Mouse (Mus musculus) lung, embryonic 15.5 days (tissue): ENCODE results near the gene Map4k1. TPM values are rescaled to one million over a fixed set of nuclear protein-coding genes. Genes with fewer than 3 reads are reported as not detected.

Experiments used
- ATAC-seq: fragments of 200-750 bp; cut with Nextera tagmentation; 2 replicates; pipeline ENCODE4 v1.8.0; 2017; ENCODE audit warnings: moderate number of reproducible peaks, borderline replicate concordance; ENCODE audit not compliant: low FRiP score, low TSS enrichment; ENCODE audit errors: extremely low read depth
- H3K27ac ChIP-seq: fragments of 300-500 bp; sonication (generic); 2 replicates; pipeline ENCODE4 v1.5.1; 2015; ENCODE audit warnings: moderate library complexity, mild to moderate bottlenecking, inconsistent platforms
- H3K27me3 ChIP-seq: fragments of 300-500 bp; sonication (generic); 2 replicates; pipeline ENCODE4 v1.6.1; 2015; ENCODE audit warnings: inconsistent platforms
- H3K36me3 ChIP-seq: fragments of 300-500 bp; sonication (generic); 2 replicates; pipeline ENCODE4 v1.6.1; 2015; ENCODE audit warnings: inconsistent platforms
- H3K4me1 ChIP-seq: fragments of 300-500 bp; sonication (generic); 2 replicates; pipeline ENCODE4 v1.6.1; 2015; ENCODE audit warnings: inconsistent platforms
- H3K4me2 ChIP-seq: fragments of 300-500 bp; sonication (generic); 2 replicates; pipeline ENCODE4 v1.6.1; 2015; ENCODE audit warnings: inconsistent platforms, mild to moderate bottlenecking, moderate library complexity
- H3K4me3 ChIP-seq: fragments of 300-500 bp; sonication (generic); 2 replicates; pipeline ENCODE4 v1.5.1; 2015; ENCODE audit warnings: mild to moderate bottlenecking, inconsistent platforms
- H3K9ac ChIP-seq: fragments of 300-500 bp; sonication (generic); 2 replicates; pipeline ENCODE4 v1.6.1; 2015; ENCODE audit warnings: inconsistent platforms
- H3K9me3 ChIP-seq: fragments of 300-500 bp; sonication (generic); 2 replicates; pipeline ENCODE4 v1.6.1; 2016; ENCODE audit warnings: inconsistent platforms
- WGBS: fragments of 180-500 bp; shearing (Covaris S2); methylation state at CpG from one replicate; pipeline ENCODE4 v1.1.7; 2015; 5-methylcytosine and 5-hydroxymethylcytosine counted together
- polyA plus RNA-seq: library from polyadenylated mRNA; unstranded; fragments of >200 nt; fragmentation: Nextera tagmentation; extraction: Ambion mirVana; gene quantifications from 2 replicates; pipeline ENCODE4 v1.2.1, GENCODE M21; 2015

The Map4k1 gene
- polyA plus RNA-seq = 7.4 and 9.8 TPM in 2 replicates

- H3K4me1 ChIP-seq = peaks cover 23% of the 10 kb centered on the region
- H3K27ac ChIP-seq = peak within 1 kb of the TSS; percentile 81
- no peaks in the 10 kb centered on the region for H3K9me3 ChIP-seq
- H3K27me3 ChIP-seq = no peaks in the 10 kb centered on the region
- ATAC-seq = peak; percentile 95
- H3K36me3 ChIP-seq = peaks cover 28% of the 10 kb centered on the region
- H3K4me3 ChIP-seq = peak within 1 kb of the TSS; percentile 65
- peak within 1 kb of the TSS; percentile 92 for H3K4me2 ChIP-seq
- under 1% methylated on average over 36 of the region's 36 CpGs for WGBS
- H3K9ac ChIP-seq = peak within 1 kb of the TSS; percentile 69
Observed at GRCm38 (mm10) chr7:28981651-28982273, at the start of gene Map4k1, which contains the start of gene Eif3k. Gene Map4k1 (plus strand): TSS chr7:28982050. Gene Eif3k (minus strand): TSS chr7:28981864.

DNA sequence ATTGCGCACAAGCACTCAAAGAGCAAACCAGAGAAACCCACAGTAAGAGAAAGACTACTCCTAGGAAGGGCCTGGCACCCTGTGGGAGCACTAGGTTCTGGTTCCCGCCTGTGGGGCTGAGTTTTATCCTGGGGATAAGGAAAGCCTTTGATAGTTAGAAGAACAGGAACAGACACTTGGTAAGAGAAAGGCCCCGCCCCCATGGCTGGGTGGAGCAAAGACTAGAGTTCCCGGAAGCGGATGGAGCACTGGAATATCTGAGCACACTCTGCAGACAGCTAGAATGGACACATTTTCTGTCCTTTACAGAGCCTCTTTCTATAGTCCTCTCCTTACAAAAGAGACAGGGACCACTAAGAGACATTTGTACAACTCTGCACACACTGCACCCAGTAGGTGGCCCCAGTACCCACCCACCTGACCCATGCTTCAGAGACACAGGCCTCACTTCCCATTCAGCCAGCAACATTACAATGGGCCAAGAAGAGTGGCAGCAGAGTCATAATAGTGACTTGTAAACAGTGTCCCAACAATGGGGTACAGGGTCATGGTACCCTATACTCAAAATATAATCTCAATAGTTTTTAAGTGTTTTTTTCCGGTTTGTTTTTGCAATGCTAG lies 49.3 kb upstream of the Map4k1 start:
- no peak overlapping the region for H3K9ac ChIP-seq
- H3K4me1 ChIP-seq = peaks cover 58% of the 10 kb centered on the region
- peak overlapping the region; percentile 69 for H3K27ac ChIP-seq
- H3K27me3 ChIP-seq = no peaks in the 10 kb centered on the region
- H3K36me3 ChIP-seq = no peaks in the 10 kb centered on the region
- peak; percentile 25; the same call in 1 of the 2 replicates for ATAC-seq
- 57% methylated on average over 6 of the region's 6 CpGs for WGBS
- H3K4me3 ChIP-seq = no peak overlapping the region
- H3K4me2 ChIP-seq = no peak overlapping the region
- no peaks in the 10 kb centered on the region for H3K9me3 ChIP-seq

GRCm38 (mm10) chr7:28933825-28934224 lies 48.0 kb upstream of the Map4k1 start:
- no peaks in the 10 kb centered on the region for H3K9me3 ChIP-seq
- no peak for ATAC-seq
- H3K9ac ChIP-seq = no peak overlapping the region
- H3K4me2 ChIP-seq = no peak overlapping the region
- 84% methylated on average over 2 of the region's 2 CpGs for WGBS
- no peaks in the 10 kb centered on the region for H3K27me3 ChIP-seq
- peaks cover 59% of the 10 kb centered on the region for H3K4me1 ChIP-seq
- no peaks in the 10 kb centered on the region for H3K36me3 ChIP-seq
- no peak overlapping the region for H3K27ac ChIP-seq
- H3K4me3 ChIP-seq = no peak overlapping the region

- Histone ChIP-seq H3K4me3 (no peak overlapping the region), H3K4me2 (no peak overlapping the region), H3K9me3 (no peaks in the 10 kb centered on the region), H3K36me3 (no peaks in the 10 kb centered on the region), H3K9ac (no peak overlapping the region), H3K27ac (peak overlapping the region; percentile 40), H3K4me1 (peaks cover 58% of the 10 kb centered on the region), H3K27me3 (no peaks in the 10 kb centered on the region)
- WGBS = 50% methylated on average over 4 of the region's 4 CpGs
- ATAC-seq = no peak
Observed at GRCm38 (mm10) chr7:28936787-28937186, 45.1 kb upstream of the Map4k1 start.

DNA sequence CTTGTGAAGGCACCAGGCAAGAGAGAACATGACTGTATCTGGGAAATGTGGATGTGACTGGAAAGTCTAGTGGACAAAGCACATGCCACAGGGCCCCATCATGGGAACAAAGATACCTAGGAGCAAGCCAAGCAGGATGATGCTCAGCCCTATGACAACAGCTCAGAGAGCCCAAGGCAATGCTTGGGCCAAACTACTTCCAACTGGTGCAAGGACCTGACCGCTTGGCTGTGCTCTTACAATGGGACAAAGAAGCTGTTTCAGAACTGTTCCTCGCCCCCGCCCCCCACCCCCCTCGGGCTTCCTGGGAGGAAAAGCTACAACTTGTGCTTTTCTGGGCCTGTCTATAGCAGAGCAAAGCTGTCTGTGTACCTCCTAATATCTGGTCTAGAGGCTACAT lies 43.2 kb upstream of the Map4k1 start:
- 80% methylated on average over 4 of the region's 4 CpGs for WGBS
- Histone ChIP-seq H3K27ac (0 out of 2 replicates have a peak overlapping the region, but pooled peaks have one; percentile 37), H3K9me3 (no peaks in the 10 kb centered on the region), H3K4me3 (no peak overlapping the region), H3K4me1 (peaks cover 62% of the 10 kb centered on the region), H3K9ac (no peak overlapping the region), H3K4me2 (no peak overlapping the region), H3K36me3 (no peaks in the 10 kb centered on the region), H3K27me3 (no peaks in the 10 kb centered on the region)
- no peak for ATAC-seq

- Histone ChIP-seq H3K36me3 (no peaks in the 10 kb centered on the region), H3K4me1 (peaks cover 70% of the 10 kb centered on the region), H3K4me3 (no peak overlapping the region), H3K9ac (no peak overlapping the region), H3K9me3 (no peaks in the 10 kb centered on the region), H3K27ac (0 out of 2 replicates have a peak overlapping the region, but pooled peaks have one; percentile 85), H3K27me3 (no peaks in the 10 kb centered on the region), H3K4me2 (no peak overlapping the region)
- 67% methylated on average over 7 of the region's 7 CpGs for whole genome bisulfite sequencing
- ATAC-seq = no peak
Observed at GRCm38 (mm10) chr7:28939418-28940183, 42.2 kb upstream of the Map4k1 start.

DNA sequence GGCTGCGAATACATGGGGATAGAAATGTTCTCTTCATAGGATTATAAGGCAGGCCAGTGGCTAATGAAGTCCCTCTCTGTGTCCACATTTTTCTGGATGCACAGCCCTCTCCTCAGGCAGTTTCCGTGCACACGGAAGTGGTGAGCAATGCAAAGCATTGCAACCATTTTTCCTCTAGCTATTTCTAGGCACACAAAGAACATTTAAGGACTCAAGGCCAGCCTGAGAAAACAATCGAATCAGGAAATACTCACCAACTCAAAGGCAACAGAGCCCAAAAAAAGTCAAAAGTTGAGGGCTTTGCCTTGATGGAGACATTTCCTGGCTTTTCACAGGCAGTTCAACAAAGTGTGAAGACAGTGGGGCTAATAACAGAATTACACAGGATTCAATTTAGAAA lies 40.7 kb upstream of the Map4k1 start:
- no peaks in the 10 kb centered on the region for H3K36me3 ChIP-seq
- 51% methylated on average over 4 of the region's 4 CpGs for WGBS
- no peak overlapping the region for H3K9ac ChIP-seq
- H3K4me2 ChIP-seq = no peak overlapping the region
- no peaks in the 10 kb centered on the region for H3K27me3 ChIP-seq
- ATAC-seq = no peak
- no peak overlapping the region for H3K4me3 ChIP-seq
- peaks cover 83% of the 10 kb centered on the region for H3K4me1 ChIP-seq
- H3K9me3 ChIP-seq = no peaks in the 10 kb centered on the region
- peak overlapping the region; percentile 85 for H3K27ac ChIP-seq

GRCm38 (mm10) chr7:28941542-28941941 lies 40.3 kb upstream of the Map4k1 start:
- H3K4me2 ChIP-seq = no peak overlapping the region
- no peak for ATAC-seq
- no peaks in the 10 kb centered on the region for H3K9me3 ChIP-seq
- 39% methylated on average over 4 of the region's 4 CpGs for WGBS
- no peaks in the 10 kb centered on the region for H3K36me3 ChIP-seq
- no peaks in the 10 kb centered on the region for H3K27me3 ChIP-seq
- peaks cover 83% of the 10 kb centered on the region for H3K4me1 ChIP-seq
- peak overlapping the region; percentile 85 for H3K27ac ChIP-seq
- H3K4me3 ChIP-seq = no peak overlapping the region
- H3K9ac ChIP-seq = no peak overlapping the region

DNA sequence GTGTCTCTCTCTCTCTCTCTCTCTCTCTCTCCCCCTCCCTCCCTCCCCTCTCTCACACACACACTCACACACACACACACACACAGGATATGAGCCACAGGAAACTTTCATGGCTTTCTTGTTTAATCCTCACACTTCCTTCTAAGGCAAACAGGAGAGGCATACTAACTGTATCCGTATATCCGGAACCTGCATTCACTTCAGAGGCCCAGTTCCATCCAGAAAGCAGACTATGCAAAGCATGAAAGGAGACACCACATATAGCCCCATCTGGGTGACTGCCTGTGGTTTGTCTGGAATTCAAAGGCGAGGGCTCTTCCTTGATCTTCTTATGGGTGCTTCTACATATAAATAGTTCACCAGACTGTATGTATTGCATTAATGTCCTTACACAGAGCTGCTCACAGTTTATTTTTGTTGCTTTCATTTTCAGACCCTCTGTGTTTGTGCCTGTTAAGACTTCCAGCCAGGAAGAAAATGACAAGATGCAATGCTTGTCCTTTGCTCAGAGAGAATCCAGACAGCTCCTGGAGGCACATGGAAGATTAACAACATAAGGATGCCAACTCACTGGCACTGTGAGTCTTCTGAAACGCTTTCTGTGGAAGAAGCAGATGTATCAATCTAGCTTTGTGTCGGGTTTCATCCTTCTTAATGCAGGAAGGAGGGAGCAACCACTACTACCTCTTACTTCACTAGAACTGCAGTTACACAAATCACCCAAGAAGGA lies 38.2 kb upstream of the Map4k1 start:
- Histone ChIP-seq H3K4me3 (no peak overlapping the region), H3K27ac (peak overlapping the region; percentile 93), H3K9me3 (no peaks in the 10 kb centered on the region), H3K27me3 (no peaks in the 10 kb centered on the region), H3K9ac (no peak overlapping the region), H3K4me2 (0 out of 2 replicates have a peak overlapping the region, but pooled peaks have one; percentile 0), H3K36me3 (no peaks in the 10 kb centered on the region), H3K4me1 (peaks cover 95% of the 10 kb centered on the region)
- ATAC-seq = no peak
- WGBS = 45% methylated on average over 5 of the region's 5 CpGs

- no peaks in the 10 kb centered on the region for H3K27me3 ChIP-seq
- peak overlapping the region; percentile 32 for H3K4me2 ChIP-seq
- no peaks in the 10 kb centered on the region for H3K9me3 ChIP-seq
- ATAC-seq = no peak
- 31% methylated on average over 6 of the region's 6 CpGs for WGBS
- peak overlapping the region; percentile 93 for H3K27ac ChIP-seq
- peak overlapping the region; percentile 18; the same call in 1 of the 2 replicates for H3K9ac ChIP-seq
- H3K36me3 ChIP-seq = no peaks in the 10 kb centered on the region
- H3K4me1 ChIP-seq = peaks cover 96% of the 10 kb centered on the region
- H3K4me3 ChIP-seq = no peak overlapping the region
Observed at GRCm38 (mm10) chr7:28944756-28945415, 37.0 kb upstream of the Map4k1 start.
